Mouse (Mus musculus) cortical plate, adult 2 months (tissue): Measurements from ENCODE around the gene Sfxn1. TPM values are rescaled to one million over a fixed set of nuclear protein-coding genes. Genes with fewer than 3 reads are reported as not detected.

Source experiments
- H3K27ac ChIP-seq: fragments of 200-500 bp; 2 replicates; pipeline ENCODE4 v1.5.1; 2012; ENCODE audit warnings: low read length, control low read depth, inconsistent platforms; ENCODE audit not compliant: insufficient read depth
- H3K4me1 ChIP-seq: fragments of 200-500 bp; 2 replicates; pipeline ENCODE4 v1.6.1; 2011; ENCODE audit warnings: low read length; ENCODE audit not compliant: control insufficient read depth, insufficient read depth
- H3K4me3 ChIP-seq: fragments of 200-500 bp; 2 replicates; pipeline ENCODE4 v1.5.1; 2011; ENCODE audit warnings: mild to moderate bottlenecking, low read length, control low read depth; ENCODE audit not compliant: insufficient read depth
- CTCF ChIP-seq: fragments of 200-500 bp; IDR thresholded peaks from 2 replicates; pipeline ENCODE4 v1.5.1; 2011; ENCODE audit warnings: mild to moderate bottlenecking, control low read depth, low read length; ENCODE audit not compliant: insufficient read depth; ENCODE audit errors: extremely low read depth
- POLR2A ChIP-seq: fragments of 200-500 bp; IDR thresholded peaks from 2 replicates; pipeline ENCODE4 v1.6.1; 2011; ENCODE audit warnings: mild to moderate bottlenecking, low read length, control low read depth; ENCODE audit not compliant: insufficient read depth; ENCODE audit errors: extremely low read depth
- polyA plus RNA-seq: library from polyadenylated mRNA; depleted of rRNA; stranded (reverse); fragments of >200 nt; gene quantifications from 2 replicates; pipeline ENCODE4 v1.2.3, GENCODE M21; 2012

Gene Sfxn1
- polyA plus RNA-seq, 1 experiment = 42.7 TPM

- no peak overlapping the region for H3K4me3 ChIP-seq
- TF ChIP-seq CTCF (no peak), POLR2A (no peak)
- no peak overlapping the region for H3K27ac ChIP-seq
- H3K4me1 ChIP-seq = peaks cover 3% of the 10 kb centered on the region; the same call in 1 of the 2 replicates
Measured at GRCm38 (mm10) chr13:54075416-54075815, 3.7 kb downstream of the Sfxn1 start.

- no peak overlapping the region for H3K4me3 ChIP-seq
- no peak overlapping the region for H3K27ac ChIP-seq
- peaks cover 3% of the 10 kb centered on the region; the same call in 1 of the 2 replicates for H3K4me1 ChIP-seq
- TF ChIP-seq POLR2A (no peak), CTCF (no peak)
Measured at GRCm38 (mm10) chr13:54076051-54076450, 4.4 kb downstream of the Sfxn1 start.

- H3K4me3 ChIP-seq = no peak overlapping the region
- H3K27ac ChIP-seq = no peak overlapping the region
- TF ChIP-seq CTCF (no peak), POLR2A (no peak)
- peaks cover 3% of the 10 kb centered on the region; the same call in 1 of the 2 replicates for H3K4me1 ChIP-seq
Measured at GRCm38 (mm10) chr13:54076762-54077460, 5.2 kb downstream of the Sfxn1 start.

GRCm38 (mm10) chr13:54077470-54078174 lies 6.0 kb downstream of the Sfxn1 start:
- TF ChIP-seq POLR2A = no peak
- TF ChIP-seq CTCF = no peak
- Histone ChIP-seq H3K4me3 (no peak overlapping the region), H3K4me1 (peaks cover 3% of the 10 kb centered on the region; the same call in 1 of the 2 replicates), H3K27ac (no peak overlapping the region)

- H3K27ac ChIP-seq = no peak overlapping the region
- H3K4me1 ChIP-seq = peaks cover 3% of the 10 kb centered on the region; the same call in 1 of the 2 replicates
- H3K4me3 ChIP-seq = no peak overlapping the region
- TF ChIP-seq CTCF (no peak), POLR2A (no peak)
Measured at GRCm38 (mm10) chr13:54079782-54080759, 8.4 kb downstream of the Sfxn1 start.

- TF ChIP-seq CTCF = no peak
- no peak for TF ChIP-seq POLR2A
- Histone ChIP-seq H3K4me1 (peaks cover 3% of the 10 kb centered on the region; the same call in 1 of the 2 replicates), H3K27ac (no peak overlapping the region), H3K4me3 (no peak overlapping the region)
Measured at GRCm38 (mm10) chr13:54080785-54081184, 9.1 kb downstream of the Sfxn1 start.

GRCm38 (mm10) chr13:54082946-54083345 lies 11.3 kb downstream of the Sfxn1 start:
- no peak for TF ChIP-seq CTCF
- TF ChIP-seq POLR2A = no peak
- H3K27ac ChIP-seq = no peak overlapping the region
- no peak overlapping the region for H3K4me3 ChIP-seq
- H3K4me1 ChIP-seq = peaks cover 2% of the 10 kb centered on the region; the same call in 1 of the 2 replicates

GRCm38 (mm10) chr13:54084178-54084577 lies 12.5 kb downstream of the Sfxn1 start:
- Histone ChIP-seq H3K4me1 (peaks cover 2% of the 10 kb centered on the region; the same call in 1 of the 2 replicates), H3K4me3 (no peak overlapping the region), H3K27ac (no peak overlapping the region)
- TF ChIP-seq CTCF (no peak), POLR2A (no peak)

- TF ChIP-seq POLR2A (no peak), CTCF (no peak)
- no peak overlapping the region for H3K4me3 ChIP-seq
- H3K27ac ChIP-seq = no peak overlapping the region
- no peaks in the 10 kb centered on the region for H3K4me1 ChIP-seq
Measured at GRCm38 (mm10) chr13:54084826-54085225, 13.2 kb downstream of the Sfxn1 start.
